Mouse (Mus musculus): ENCODE measurements around the gene Olfr1024. TPM values are rescaled to one million over a fixed set of nuclear protein-coding genes. Genes with fewer than 3 reads are reported as not detected.

Olfr1024 gene
- polyA plus RNA-seq (2015; fragmentation: Nextera tagmentation; extraction: Ambion mirVana), result not detected in 2 replicates

- no peaks in the 10 kb centered on the region for H3K27me3 ChIP-seq
- 0 out of 2 replicates have a peak, but pooled peaks cover 4% of the 10 kb centered on the region for H3K9me3 ChIP-seq
- no peak within 1 kb of the TSS for H3K9ac ChIP-seq
- no peak within 1 kb of the TSS for H3K4me2 ChIP-seq
- no peaks in the 10 kb centered on the region for H3K36me3 ChIP-seq
- no peak within 1 kb of the TSS for H3K27ac ChIP-seq (replicated peaks)
- ATAC-seq (ENCODE audit: low read depth), result no peak
- H3K4me1 ChIP-seq (replicated peaks), result no peaks in the 10 kb centered on the region
- no peak within 1 kb of the TSS for H3K4me3 ChIP-seq
- WGBS, result 86% methylated on average over 3 of the region's 3 CpGs
These were observed at the start of gene Olfr1024 for GRCm38 (mm10) chr2:85904952-85905351. Gene Olfr1024 (minus strand): TSS chr2:85905052.

GRCm38 (mm10) chr2:85950137-85950536, 45.3 kb upstream of the Olfr1024 start, which contains the start of gene Olfr1028:
Gene Olfr1028 (plus strand): TSS chr2:85950437.
- no peaks in the 10 kb centered on the region for H3K36me3 ChIP-seq
- 81% methylated on average over 1 of the region's 1 CpGs for WGBS
- H3K4me3 ChIP-seq, result no peak within 1 kb of the TSS
- H3K9me3 ChIP-seq, result no peaks in the 10 kb centered on the region
- no peak within 1 kb of the TSS for H3K4me2 ChIP-seq
- no peaks in the 10 kb centered on the region for H3K27me3 ChIP-seq
- H3K27ac ChIP-seq (replicated peaks), result no peak within 1 kb of the TSS
- no peaks in the 10 kb centered on the region for H3K4me1 ChIP-seq (replicated peaks)
- no peak within 1 kb of the TSS for H3K9ac ChIP-seq
- ATAC-seq (ENCODE audit: low read depth), result no peak

GRCm38 (mm10) chr2:85921258-85921657, 16.4 kb upstream of the Olfr1024 start, which contains the start of gene Olfr1026:
Gene Olfr1026 (plus strand): TSS chr2:85921558.
- no peaks in the 10 kb centered on the region for H3K9me3 ChIP-seq
- H3K9ac ChIP-seq, result no peak within 1 kb of the TSS
- H3K4me3 ChIP-seq, result no peak within 1 kb of the TSS
- ATAC-seq (ENCODE audit: low read depth), result no peak
- H3K36me3 ChIP-seq, result no peaks in the 10 kb centered on the region
- 89% methylated on average over 3 of the region's 3 CpGs for WGBS
- no peak within 1 kb of the TSS for H3K4me2 ChIP-seq
- H3K27ac ChIP-seq (replicated peaks), result no peak within 1 kb of the TSS
- no peaks in the 10 kb centered on the region for H3K27me3 ChIP-seq
- H3K4me1 ChIP-seq (replicated peaks), result no peaks in the 10 kb centered on the region

GRCm38 (mm10) chr2:85914893-85915292, 10.0 kb upstream of the Olfr1024 start, which contains the start of gene Olfr1025-ps1:
Gene Olfr1025-ps1 (plus strand): TSS chr2:85915193.
- Histone ChIP-seq H3K27me3 (no peaks in the 10 kb centered on the region), H3K9me3 (no peaks in the 10 kb centered on the region), H3K9ac (no peak within 1 kb of the TSS), H3K4me2 (no peak within 1 kb of the TSS), H3K4me1 (replicated peaks) (no peaks in the 10 kb centered on the region), H3K4me3 (no peak within 1 kb of the TSS), H3K36me3 (no peaks in the 10 kb centered on the region), H3K27ac (replicated peaks) (no peak within 1 kb of the TSS)
- no peak for ATAC-seq (ENCODE audit: low read depth)
- 42% methylated on average over 1 of the region's 1 CpGs for WGBS

- no peaks in the 10 kb centered on the region for H3K27me3 ChIP-seq
- H3K4me2 ChIP-seq, result no peak overlapping the region
- no peaks in the 10 kb centered on the region for H3K4me1 ChIP-seq (replicated peaks)
- H3K9me3 ChIP-seq, result no peaks in the 10 kb centered on the region
- no peak overlapping the region for H3K4me3 ChIP-seq
- no peak for ATAC-seq (ENCODE audit: low read depth)
- no peak overlapping the region for H3K9ac ChIP-seq
- no peaks in the 10 kb centered on the region for H3K36me3 ChIP-seq
- H3K27ac ChIP-seq (replicated peaks), result no peak overlapping the region
These were observed 8.3 kb upstream of the Olfr1024 start for GRCm38 (mm10) chr2:85913197-85913596.

- no peak within 1 kb of the TSS for H3K4me2 ChIP-seq
- H3K9me3 ChIP-seq, result no peaks in the 10 kb centered on the region
- 78% methylated on average over 2 of the region's 2 CpGs for whole genome bisulfite sequencing
- no peak within 1 kb of the TSS for H3K9ac ChIP-seq
- no peak for ATAC-seq (ENCODE audit: low read depth)
- no peaks in the 10 kb centered on the region for H3K4me1 ChIP-seq (replicated peaks)
- no peak within 1 kb of the TSS for H3K4me3 ChIP-seq
- no peak within 1 kb of the TSS for H3K27ac ChIP-seq (replicated peaks)
- H3K27me3 ChIP-seq, result no peaks in the 10 kb centered on the region
- no peaks in the 10 kb centered on the region for H3K36me3 ChIP-seq
These were observed 19.5 kb downstream of the Olfr1024 start, which contains the start of gene Olfr1023 for GRCm38 (mm10) chr2:85885340-85885739. Gene Olfr1023 (plus strand): TSS chr2:85885640.

GRCm38 (mm10) chr2:85868294-85868693, 36.6 kb downstream of the Olfr1024 start, which contains the start of gene Olfr1022:
Gene Olfr1022 (plus strand): TSS chr2:85868594.
- Histone ChIP-seq H3K9ac (no peak within 1 kb of the TSS), H3K9me3 (no peaks in the 10 kb centered on the region), H3K27ac (replicated peaks) (no peak within 1 kb of the TSS), H3K36me3 (no peaks in the 10 kb centered on the region), H3K4me1 (replicated peaks) (no peaks in the 10 kb centered on the region), H3K27me3 (no peaks in the 10 kb centered on the region), H3K4me2 (no peak within 1 kb of the TSS), H3K4me3 (no peak within 1 kb of the TSS)
- WGBS, result 63% methylated on average over 2 of the region's 2 CpGs
- ATAC-seq (ENCODE audit: low read depth), result no peak

Other genes with a start within 250 kb of the Olfr1024 start
- not detected in 2 replicates for gene Olfr154, start 240.6 kb downstream of the Olfr1024 start, polyA plus RNA-seq (2015; fragmentation: Nextera tagmentation; extraction: Ambion mirVana)
- gene Olfr1006, start 226.3 kb downstream of the Olfr1024 start, polyA plus RNA-seq (2015; fragmentation: Nextera tagmentation; extraction: Ambion mirVana), result not detected in 2 replicates
- gene Olfr1008, start 215.6 kb downstream of the Olfr1024 start, polyA plus RNA-seq (2015; fragmentation: Nextera tagmentation; extraction: Ambion mirVana), result not detected in 2 replicates
- gene Olfr1009, start 189.6 kb downstream of the Olfr1024 start, polyA plus RNA-seq (2015; fragmentation: Nextera tagmentation; extraction: Ambion mirVana), result not detected in 2 replicates
- not detected in 2 replicates for gene Olfr1012, start 142.3 kb downstream of the Olfr1024 start, polyA plus RNA-seq (2015; fragmentation: Nextera tagmentation; extraction: Ambion mirVana)
- gene Olfr1013, start 138.0 kb downstream of the Olfr1024 start, polyA plus RNA-seq (2015; fragmentation: Nextera tagmentation; extraction: Ambion mirVana), result not detected in 2 replicates
- gene Olfr1014, start 132.3 kb downstream of the Olfr1024 start, polyA plus RNA-seq (2015; fragmentation: Nextera tagmentation; extraction: Ambion mirVana), result not detected in 2 replicates
- not detected in 2 replicates for gene Olfr1015, start 123.0 kb downstream of the Olfr1024 start, polyA plus RNA-seq (2015; fragmentation: Nextera tagmentation; extraction: Ambion mirVana)
- gene Olfr1016, start 102.5 kb downstream of the Olfr1024 start, polyA plus RNA-seq (2015; fragmentation: Nextera tagmentation; extraction: Ambion mirVana), result not detected in 2 replicates
- gene Olfr1018, start 86.6 kb downstream of the Olfr1024 start, polyA plus RNA-seq (2015; fragmentation: Nextera tagmentation; extraction: Ambion mirVana), result not detected in 2 replicates
- gene Olfr1019, start 59.6 kb downstream of the Olfr1024 start, polyA plus RNA-seq (2015; fragmentation: Nextera tagmentation; extraction: Ambion mirVana), result not detected in 2 replicates
- gene Olfr1020, start 58.0 kb downstream of the Olfr1024 start, polyA plus RNA-seq (2015; fragmentation: Nextera tagmentation; extraction: Ambion mirVana), result not detected in 2 replicates
- gene Olfr1022, start 36.5 kb downstream of the Olfr1024 start, polyA plus RNA-seq (2015; fragmentation: Nextera tagmentation; extraction: Ambion mirVana), result not detected in 2 replicates
- not detected in 2 replicates for gene Olfr1023, start 19.4 kb downstream of the Olfr1024 start, polyA plus RNA-seq (2015; fragmentation: Nextera tagmentation; extraction: Ambion mirVana)
- not detected in 2 replicates for gene Olfr1025-ps1, start 10.1 kb upstream of the Olfr1024 start, polyA plus RNA-seq (2015; fragmentation: Nextera tagmentation; extraction: Ambion mirVana)
- not detected in 2 replicates for gene Olfr1026, start 16.5 kb upstream of the Olfr1024 start, polyA plus RNA-seq (2015; fragmentation: Nextera tagmentation; extraction: Ambion mirVana)
- not detected in 2 replicates for gene Olfr1028, start 45.4 kb upstream of the Olfr1024 start, polyA plus RNA-seq (2015; fragmentation: Nextera tagmentation; extraction: Ambion mirVana)
- gene Olfr1029, start 68.8 kb upstream of the Olfr1024 start, polyA plus RNA-seq (2015; fragmentation: Nextera tagmentation; extraction: Ambion mirVana), result not detected in 2 replicates
- not detected in 2 replicates for gene Olfr1030, start 74.2 kb upstream of the Olfr1024 start, polyA plus RNA-seq (2015; fragmentation: Nextera tagmentation; extraction: Ambion mirVana)
- gene Olfr1031, start 85.3 kb upstream of the Olfr1024 start, polyA plus RNA-seq (2015; fragmentation: Nextera tagmentation; extraction: Ambion mirVana), result not detected in 2 replicates
- gene Olfr1032, start 100.5 kb upstream of the Olfr1024 start, polyA plus RNA-seq (2015; fragmentation: Nextera tagmentation; extraction: Ambion mirVana), result not detected in 2 replicates
- gene Olfr1033, start 115.6 kb upstream of the Olfr1024 start, polyA plus RNA-seq (2015; fragmentation: Nextera tagmentation; extraction: Ambion mirVana), result not detected in 2 replicates
- not detected in 2 replicates for gene Olfr1034, start 140.8 kb upstream of the Olfr1024 start, polyA plus RNA-seq (2015; fragmentation: Nextera tagmentation; extraction: Ambion mirVana)
- not detected in 2 replicates for gene Olfr1036, start 168.9 kb upstream of the Olfr1024 start, polyA plus RNA-seq (2015; fragmentation: Nextera tagmentation; extraction: Ambion mirVana)
- not detected in 2 replicates for gene Olfr1037, start 182.3 kb upstream of the Olfr1024 start, polyA plus RNA-seq (2015; fragmentation: Nextera tagmentation; extraction: Ambion mirVana)
- not detected in 2 replicates for gene Olfr1039, start 230.9 kb upstream of the Olfr1024 start, polyA plus RNA-seq (2015; fragmentation: Nextera tagmentation; extraction: Ambion mirVana)
- gene Olfr1040, start 241.7 kb upstream of the Olfr1024 start, polyA plus RNA-seq (2015; fragmentation: Nextera tagmentation; extraction: Ambion mirVana), result not detected in 2 replicates

Data from neural tube, embryonic 13.5 days (tissue).